Mouse (Mus musculus) liver, postnatal 0 days (tissue): ENCODE data around the gene Pafah1b1. TPM values are rescaled to one million over a fixed set of nuclear protein-coding genes. Genes with fewer than 3 reads are reported as not detected.

ENCODE experiments used
- ATAC-seq: fragments of 200-750 bp; cut with Nextera tagmentation; 2 replicates; pipeline ENCODE4 v1.8.0; 2017; ENCODE audit warnings: mild to moderate bottlenecking, moderate library complexity
- DNase-seq: peaks from one replicate; pipeline ENCODE4 v3.0.0-alpha.2; 2016
- H3K27ac ChIP-seq: fragments of 300-500 bp; sonication (generic); 2 replicates; pipeline ENCODE4 v1.5.1; 2014; ENCODE audit warnings: antibody characterized with exemption, moderate library complexity, mild to moderate bottlenecking, low read depth
- H3K27me3 ChIP-seq: fragments of 300-500 bp; sonication (generic); 2 replicates; pipeline ENCODE4 v1.6.1; 2014; ENCODE audit warnings: low read length, control low read depth, mixed read lengths; ENCODE audit not compliant: insufficient read depth
- H3K36me3 ChIP-seq: fragments of 300-500 bp; sonication (generic); replicated peaks from 2 replicates; pipeline ENCODE4 v1.6.1; 2014; ENCODE audit warnings: mild to moderate bottlenecking, control low read depth, low read length, moderate library complexity, mixed read lengths; ENCODE audit not compliant: insufficient read depth
- H3K4me1 ChIP-seq: fragments of 300-500 bp; sonication (generic); 2 replicates; pipeline ENCODE4 v1.6.1; 2014; ENCODE audit warnings: antibody characterized with exemption, mild to moderate bottlenecking, control low read depth; ENCODE audit not compliant: insufficient read depth
- H3K4me2 ChIP-seq: fragments of 300-500 bp; sonication (generic); 2 replicates; pipeline ENCODE4 v1.6.1; 2014; ENCODE audit warnings: low read depth, mild to moderate bottlenecking, low read length, moderate library complexity, mixed read lengths
- H3K4me3 ChIP-seq: fragments of 300-500 bp; sonication (generic); 2 replicates; pipeline ENCODE4 v1.5.1; 2014; ENCODE audit warnings: low read depth, low read length
- H3K9ac ChIP-seq: fragments of 300-500 bp; sonication (generic); replicated peaks from 2 replicates; pipeline ENCODE4 v1.6.1; 2014; ENCODE audit warnings: mild to moderate bottlenecking, moderate library complexity
- H3K9me3 ChIP-seq: fragments of 300-500 bp; sonication (generic); 2 replicates; pipeline ENCODE4 v1.6.1; 2016; ENCODE audit warnings: mild to moderate bottlenecking, control low read depth, low read length, mixed read lengths
- CTCF ChIP-seq: sonication (generic); IDR thresholded peaks from 2 replicates; pipeline ENCODE4 v1.5.1; 2016; ENCODE audit warnings: antibody characterized with exemption, low read depth
- EP300 ChIP-seq: IDR thresholded peaks from 2 replicates; pipeline ENCODE4 v1.6.1; 2016; ENCODE audit warnings: antibody characterized with exemption, low read depth, mild to moderate bottlenecking
- WGBS: fragments of 180-500 bp; shearing (Covaris S2); extraction: QIAGEN DNeasy Blood & Tissue Kit; methylation state at CpG from one replicate; pipeline ENCODE4 v1.1.7; 2014; ENCODE audit not compliant: insufficient replicate concordance; 5-methylcytosine and 5-hydroxymethylcytosine counted together
- polyA plus RNA-seq: library from polyadenylated mRNA; unstranded; fragments of >200 nt; fragmentation: Nextera tagmentation; extraction: Ambion mirVana; gene quantifications from 2 replicates; pipeline ENCODE4 v1.2.1, GENCODE M21; 2015

Gene Pafah1b1
- polyA plus RNA-seq, 1 experiment from 2014 or later: 24.1 TPM

DNA sequence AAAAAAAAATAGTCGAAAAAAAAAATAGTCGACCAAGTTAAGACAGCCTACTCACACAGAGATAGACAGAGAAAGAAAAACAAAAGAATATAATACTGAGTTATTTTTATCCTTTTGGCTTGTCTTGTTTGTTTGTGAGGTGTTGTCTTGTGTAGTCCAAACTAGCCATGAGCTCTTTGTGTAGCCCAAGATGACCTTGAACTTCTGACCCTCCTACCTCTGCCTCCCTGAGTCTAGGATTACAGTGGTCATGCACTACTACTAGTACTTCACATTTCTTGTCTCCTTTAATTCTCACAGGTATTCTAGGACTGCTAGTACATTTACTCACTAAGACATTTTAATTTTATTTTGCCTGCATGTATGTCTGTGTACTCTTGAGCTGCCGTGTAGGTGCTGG, 97.0 kb downstream of the Pafah1b1 start:
- Histone ChIP-seq H3K9ac (no peak overlapping the region), H3K4me3 (no peak overlapping the region), H3K27ac (no peak overlapping the region), H3K9me3 (no peaks in the 10 kb centered on the region), H3K27me3 (no peaks in the 10 kb centered on the region), H3K4me1 (peaks cover 16% of the 10 kb centered on the region), H3K4me2 (no peak overlapping the region), H3K36me3 (peaks cover 3% of the 10 kb centered on the region; the same call in 1 of the 2 replicates)
- no peak for TF ChIP-seq CTCF
- TF ChIP-seq EP300: no peak
- WGBS: 66% methylated on average over 3 of the region's 3 CpGs
- DNase-seq: no peak
- ATAC-seq: no peak

DNA sequence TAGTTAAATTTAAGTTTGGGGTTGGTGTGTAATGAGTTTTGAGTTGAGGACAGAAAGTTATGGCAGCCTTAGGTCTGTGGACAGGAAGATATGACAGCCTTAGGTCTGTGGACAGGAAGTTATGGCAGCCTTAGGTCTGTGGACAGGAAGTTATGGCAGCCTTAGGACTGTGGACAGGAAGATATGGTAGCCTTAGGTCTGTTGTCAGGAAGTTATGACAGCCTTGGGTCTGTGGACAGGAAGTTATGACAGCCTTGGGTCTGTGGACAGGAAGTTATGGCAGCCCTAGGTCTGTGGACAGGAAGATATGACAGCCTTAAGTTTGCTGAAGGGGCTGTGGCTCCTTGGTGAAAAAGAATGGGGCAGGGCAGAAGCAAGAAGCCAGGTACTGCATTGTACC, 99.1 kb downstream of the Pafah1b1 start:
- no peak for ATAC-seq
- DNase-seq: no peak
- Histone ChIP-seq H3K9me3 (no peaks in the 10 kb centered on the region), H3K4me2 (no peak overlapping the region), H3K4me3 (no peak overlapping the region), H3K27ac (no peak overlapping the region), H3K36me3 (peaks cover 3% of the 10 kb centered on the region; the same call in 1 of the 2 replicates), H3K4me1 (peaks cover 23% of the 10 kb centered on the region), H3K9ac (no peak overlapping the region), H3K27me3 (peaks cover 3% of the 10 kb centered on the region)
- TF ChIP-seq EP300 (no peak), CTCF (no peak)

Other genes with a start within 250 kb of the Pafah1b1 start
- gene Rap1gap2, start 113.8 kb downstream of the Pafah1b1 start, polyA plus RNA-seq: 0.75 and 0.84 TPM in 2 replicates
- gene Ccdc92b, start 105.1 kb downstream of the Pafah1b1 start, polyA plus RNA-seq: 2.2 and 2.6 TPM in 2 replicates
- 31.2 and 35.6 TPM in 2 replicates for gene Cluh, start 75.2 kb downstream of the Pafah1b1 start, polyA plus RNA-seq
- 7.2 and 8.4 TPM in 2 replicates for gene Mettl16, start 46.2 kb upstream of the Pafah1b1 start, polyA plus RNA-seq
- gene Mnt, start 106.2 kb upstream of the Pafah1b1 start, polyA plus RNA-seq: 1.3 and 1.4 TPM in 2 replicates
- 0.79 and 0.87 TPM in 2 replicates for gene Sgsm2, start 172.4 kb upstream of the Pafah1b1 start, polyA plus RNA-seq
- gene Tsr1, start 173.4 kb upstream of the Pafah1b1 start, polyA plus RNA-seq: 13.4 and 14.7 TPM in 2 replicates
- 4.7 TPM in 2 replicates for gene Smg6, start 201.2 kb upstream of the Pafah1b1 start, polyA plus RNA-seq
- gene Srr, start 201.3 kb upstream of the Pafah1b1 start, polyA plus RNA-seq: 4.4 and 5.2 TPM in 2 replicates